Mouse (Mus musculus) kidney, postnatal 0 days (tissue): Measurements from ENCODE around the gene Mef2b. TPM values are rescaled to one million over a fixed set of nuclear protein-coding genes. Genes with fewer than 3 reads are reported as not detected.
A peak's percentile ranks its signal among the peaks of the same experiment; 100 is the strongest.

ENCODE experiments used
- ATAC-seq: fragments of 200-750 bp; cut with Nextera tagmentation; replicated peaks from 2 replicates; pipeline ENCODE4 v1.8.0; 2017; ENCODE audit warnings: low read depth, moderate number of reproducible peaks, moderate TSS enrichment, moderate library complexity; ENCODE audit not compliant: low FRiP score
- DNase-seq: peaks from one replicate; pipeline ENCODE4 v3.0.0-alpha.2; 2016; ENCODE audit warnings: low spot score
- H3K27ac ChIP-seq: fragments of 300-500 bp; sonication (generic); 2 replicates; pipeline ENCODE4 v1.5.1; 2014; ENCODE audit warnings: mild to moderate bottlenecking
- H3K27me3 ChIP-seq: fragments of 300-500 bp; sonication (generic); 2 replicates; pipeline ENCODE4 v1.6.1; 2014; ENCODE audit warnings: low read length, mixed read lengths; ENCODE audit not compliant: insufficient read depth
- H3K36me3 ChIP-seq: fragments of 300-500 bp; sonication (generic); 2 replicates; pipeline ENCODE4 v1.6.1; 2014; ENCODE audit warnings: low read length, mixed read lengths; ENCODE audit not compliant: insufficient read depth
- H3K4me1 ChIP-seq: fragments of 300-500 bp; sonication (generic); replicated peaks from 2 replicates; pipeline ENCODE4 v1.6.1; 2014; ENCODE audit warnings: antibody characterized with exemption, low read length, mixed read lengths; ENCODE audit not compliant: insufficient read depth
- H3K4me2 ChIP-seq: fragments of 300-500 bp; sonication (generic); 2 replicates; pipeline ENCODE4 v1.6.1; 2014; ENCODE audit warnings: mild to moderate bottlenecking, low read length, moderate library complexity, mixed read lengths
- H3K4me3 ChIP-seq: fragments of 300-500 bp; sonication (generic); replicated peaks from 2 replicates; pipeline ENCODE4 v1.5.1; 2014; ENCODE audit warnings: low read depth, low read length
- H3K9ac ChIP-seq: fragments of 300-500 bp; sonication (generic); 2 replicates; pipeline ENCODE4 v1.6.1; 2014; ENCODE audit warnings: low read depth, low read length
- H3K9me3 ChIP-seq: fragments of 300-500 bp; sonication (generic); replicated peaks from 2 replicates; pipeline ENCODE4 v1.6.1; 2016; ENCODE audit warnings: low read length, inconsistent platforms, mixed read lengths
- CTCF ChIP-seq: IDR thresholded peaks from 2 replicates; pipeline ENCODE4 v1.5.1; 2016; ENCODE audit warnings: antibody characterized with exemption, low read depth, mild to moderate bottlenecking, moderate library complexity
- WGBS: fragments of 180-500 bp; shearing (Covaris S2); extraction: QIAGEN DNeasy Blood & Tissue Kit; methylation state at CpG from one replicate; pipeline ENCODE4 v1.1.7; 2014; 5-methylcytosine and 5-hydroxymethylcytosine counted together
- polyA plus RNA-seq: library from polyadenylated mRNA; unstranded; fragments of >200 nt; fragmentation: Nextera tagmentation; extraction: Ambion mirVana; gene quantifications from 2 replicates; pipeline ENCODE4 v1.2.1, GENCODE M21; 2015

The Mef2b gene
- polyA plus RNA-seq, 1 experiment from 2014 or later, result 0.28 TPM

- ATAC-seq, result peak; percentile 94
Measured at GRCm38 (mm10) chr8:70172043-70172681, 32.7 kb downstream of the Mef2b start, which contains the start of gene Tmem161a. Gene Tmem161a, plus strand, starts transcription at chr8:70172356.

GRCm38 (mm10) chr8:70173320-70173719, 33.8 kb downstream of the Mef2b start:
- H3K4me2 ChIP-seq, result peak overlapping the region; percentile 56; the same call in 1 of the 2 replicates
- no peaks in the 10 kb centered on the region for H3K9me3 ChIP-seq
- no peak overlapping the region for H3K4me3 ChIP-seq
- ATAC-seq (no peak), DNase-seq (no peak)
- no peaks in the 10 kb centered on the region for H3K4me1 ChIP-seq
- H3K27ac ChIP-seq, result no peak overlapping the region
- H3K36me3 ChIP-seq, result 0 out of 2 replicates have a peak, but pooled peaks cover 10% of the 10 kb centered on the region
- H3K27me3 ChIP-seq, result no peaks in the 10 kb centered on the region
- 82% methylated on average over 5 of the region's 5 CpGs for WGBS
- no peak for TF ChIP-seq CTCF
- no peak overlapping the region for H3K9ac ChIP-seq

More at GRCm38 (mm10) chr8:70172043-70172681, 32.7 kb downstream of the Mef2b start, which contains the start of gene Tmem161a:
- Histone ChIP-seq H3K27me3 (no peaks in the 10 kb centered on the region), H3K4me3 (peak within 1 kb of the TSS; percentile 49), H3K36me3 (0 out of 2 replicates have a peak, but pooled peaks cover 5% of the 10 kb centered on the region), H3K4me1 (no peaks in the 10 kb centered on the region), H3K9ac (peak within 1 kb of the TSS; percentile 58), H3K27ac (no peak within 1 kb of the TSS), H3K9me3 (no peaks in the 10 kb centered on the region), H3K4me2 (peak within 1 kb of the TSS; percentile 56)
- no peak for TF ChIP-seq CTCF
- DNase-seq, result peak; percentile 99
- WGBS, result 2% methylated on average over 27 of the region's 27 CpGs

- Histone ChIP-seq H3K9ac (no peak overlapping the region), H3K27me3 (no peaks in the 10 kb centered on the region), H3K9me3 (no peaks in the 10 kb centered on the region), H3K36me3 (0 out of 2 replicates have a peak, but pooled peaks cover 10% of the 10 kb centered on the region), H3K4me2 (no peak overlapping the region), H3K4me3 (no peak overlapping the region), H3K27ac (no peak overlapping the region), H3K4me1 (no peaks in the 10 kb centered on the region)
- no peak for TF ChIP-seq CTCF
- DNase-seq, result no peak
- 80% methylated on average over 7 of the region's 7 CpGs for whole genome bisulfite sequencing
- ATAC-seq, result no peak
Measured at GRCm38 (mm10) chr8:70174079-70174478, 34.6 kb downstream of the Mef2b start.

- DNase-seq, result no peak
- H3K36me3 ChIP-seq, result peaks cover 33% of the 10 kb centered on the region; the same call in 1 of the 2 replicates
- no peak overlapping the region for H3K4me3 ChIP-seq
- H3K27ac ChIP-seq, result no peak overlapping the region
- WGBS, result 90% methylated on average over 2 of the region's 2 CpGs
- H3K27me3 ChIP-seq, result no peaks in the 10 kb centered on the region
- H3K4me2 ChIP-seq, result no peak overlapping the region
- no peak overlapping the region for H3K9ac ChIP-seq
- ATAC-seq, result no peak
- TF ChIP-seq CTCF, result no peak
- H3K4me1 ChIP-seq, result no peaks in the 10 kb centered on the region
- H3K9me3 ChIP-seq, result no peaks in the 10 kb centered on the region
Measured at GRCm38 (mm10) chr8:70178231-70178630, 38.7 kb downstream of the Mef2b start.

GRCm38 (mm10) chr8:70179082-70179481, 39.6 kb downstream of the Mef2b start:
- ATAC-seq, result no peak
- DNase-seq, result peak; percentile 37
- Histone ChIP-seq H3K27ac (no peak overlapping the region), H3K4me3 (no peak overlapping the region), H3K4me1 (no peaks in the 10 kb centered on the region), H3K9ac (no peak overlapping the region), H3K36me3 (peaks cover 33% of the 10 kb centered on the region; the same call in 1 of the 2 replicates), H3K9me3 (no peaks in the 10 kb centered on the region), H3K4me2 (no peak overlapping the region), H3K27me3 (no peaks in the 10 kb centered on the region)
- peak; percentile 66 for TF ChIP-seq CTCF
- 97% methylated on average over 4 of the region's 4 CpGs for WGBS

GRCm38 (mm10) chr8:70181212-70181902, 41.8 kb downstream of the Mef2b start:
- no peak for TF ChIP-seq CTCF

More at GRCm38 (mm10) chr8:70181212-70181902, 41.8 kb downstream of the Mef2b start:
- H3K4me1 ChIP-seq, result no peaks in the 10 kb centered on the region
- H3K27me3 ChIP-seq, result no peaks in the 10 kb centered on the region
- DNase-seq (no peak), ATAC-seq (no peak)
- no peak overlapping the region for H3K9ac ChIP-seq
- H3K27ac ChIP-seq, result no peak overlapping the region
- peaks cover 33% of the 10 kb centered on the region; the same call in 1 of the 2 replicates for H3K36me3 ChIP-seq
- 64% methylated on average over 14 of the region's 16 CpGs for WGBS
- H3K4me3 ChIP-seq, result no peak overlapping the region
- no peak overlapping the region for H3K4me2 ChIP-seq
- H3K9me3 ChIP-seq, result no peaks in the 10 kb centered on the region
